Mouse (Mus musculus): ENCODE measurements around the gene Amot. TPM values are rescaled to one million over a fixed set of nuclear protein-coding genes. Genes with fewer than 3 reads are reported as not detected.
A peak's percentile ranks its signal among the peaks of the same experiment; 100 is the strongest.

Amot gene
- total RNA-seq, 2 experiments from 2014 or later, result 23.3 to 24.1 TPM

GRCm38 (mm10) chrX:145485495-145485894 is 19.5 kb downstream of the Amot start:
- intact Hi-C loops (cut with DNase I), result no loop called here
- DNase-seq (ENCODE audit: low spot score in 2 of 2), result no peak

DNA sequence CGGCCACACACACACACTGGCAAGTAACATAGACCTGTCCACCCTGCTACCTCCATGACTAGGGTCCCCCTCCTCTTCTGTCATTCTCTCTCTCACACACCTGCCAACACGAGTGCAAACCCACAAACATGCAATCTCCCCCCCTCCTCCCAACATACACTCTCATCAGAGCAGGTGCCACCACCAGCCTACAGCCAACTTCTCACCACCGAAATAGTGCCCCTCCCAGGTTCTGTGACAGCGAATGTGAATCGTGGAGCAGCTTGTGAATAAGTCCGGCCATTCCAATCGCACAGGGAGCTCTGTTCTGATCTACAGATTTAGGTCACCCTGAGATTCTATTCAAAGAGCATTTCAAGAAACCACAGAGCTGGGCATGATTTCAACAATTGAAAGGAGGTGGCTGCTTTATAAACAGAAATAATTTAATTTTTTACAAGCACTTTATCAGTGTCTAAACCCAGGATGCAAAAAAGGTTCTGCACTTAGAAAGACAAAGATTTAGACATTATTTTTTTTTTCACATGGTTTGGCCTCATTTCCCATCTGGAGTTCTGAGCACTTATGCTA is 21.4 kb downstream of the Amot start:
- intact Hi-C loops (cut with DNase I), result no loop called here
- DNase-seq (ENCODE audit: low spot score in 2 of 2), result peak in 1 of 2 experiments; percentile 9

DNA sequence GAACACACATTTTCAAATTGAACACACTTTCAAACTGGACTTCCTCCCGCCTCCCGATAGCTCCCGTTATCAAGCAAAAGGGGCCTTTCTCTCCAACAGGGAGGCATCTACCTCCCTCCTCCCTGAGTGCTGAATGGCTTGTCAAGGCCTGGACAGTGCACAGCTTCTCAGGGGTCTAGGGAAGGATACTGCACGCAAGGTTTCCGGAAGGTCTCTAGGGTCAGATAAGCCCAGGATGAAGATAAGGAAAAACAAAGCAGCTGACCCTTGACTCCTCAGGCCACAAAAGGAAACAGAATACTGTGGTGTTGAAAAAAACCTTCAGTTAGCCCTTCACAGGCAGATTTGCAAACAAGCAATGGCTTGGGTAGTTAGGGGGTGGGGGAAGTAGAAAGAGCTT is 22.6 kb downstream of the Amot start:
- intact Hi-C loops (cut with DNase I), result no loop called here

GRCm38 (mm10) chrX:145479942-145480341 is 25.0 kb downstream of the Amot start:
- no peak for DNase-seq (ENCODE audit: low spot score in 2 of 2)

More for the DNA sequence above, 22.6 kb downstream of the Amot start:
- DNase-seq (ENCODE audit: low spot score in 2 of 2), result no peak

GRCm38 (mm10) chrX:145477725-145478194 is 27.2 kb downstream of the Amot start:
- intact Hi-C loops (cut with DNase I), result no loop called here
- DNase-seq (ENCODE audit: low spot score in 2 of 2), result peak; percentile 12 to 21

More at GRCm38 (mm10) chrX:145479942-145480341, 25.0 kb downstream of the Amot start:
- intact Hi-C loops (cut with DNase I), result no loop called here

DNA sequence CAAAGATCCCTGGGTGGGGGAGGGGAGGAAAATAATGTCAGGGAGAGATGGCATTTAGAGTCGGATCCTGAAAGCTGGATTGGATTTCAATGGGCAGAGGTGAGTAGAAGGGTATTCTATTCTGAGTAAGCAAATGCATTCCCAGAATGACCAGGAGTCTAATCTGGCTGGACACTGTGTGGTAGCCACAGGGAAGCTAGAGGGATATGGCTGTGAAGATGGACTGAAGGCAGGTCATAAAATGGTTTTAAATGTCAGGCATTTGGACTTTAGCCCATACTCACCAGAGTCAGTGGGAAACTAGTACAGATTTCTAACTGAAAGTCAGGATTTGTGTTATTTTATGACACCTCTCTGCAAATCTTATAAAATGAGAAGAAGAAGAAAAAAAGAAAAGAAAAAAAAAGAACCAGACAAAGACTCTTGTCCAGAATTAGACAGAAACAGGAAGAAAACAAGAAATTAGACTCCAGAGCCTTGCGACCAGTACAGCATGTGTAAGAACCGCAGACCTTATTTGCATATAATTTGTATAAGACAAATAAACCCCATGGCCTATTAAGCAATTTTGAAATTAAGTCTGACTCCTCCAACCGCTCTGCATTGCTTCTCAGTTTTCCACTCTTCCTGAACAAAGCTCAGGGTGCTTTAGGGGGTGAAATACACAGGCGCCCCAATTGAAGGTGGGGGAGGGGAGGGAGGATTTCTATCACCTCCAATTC is 27.8 kb downstream of the Amot start:
- intact Hi-C loops (cut with DNase I), result no loop called here
- no peak for DNase-seq (ENCODE audit: low spot score in 2 of 2)

DNA sequence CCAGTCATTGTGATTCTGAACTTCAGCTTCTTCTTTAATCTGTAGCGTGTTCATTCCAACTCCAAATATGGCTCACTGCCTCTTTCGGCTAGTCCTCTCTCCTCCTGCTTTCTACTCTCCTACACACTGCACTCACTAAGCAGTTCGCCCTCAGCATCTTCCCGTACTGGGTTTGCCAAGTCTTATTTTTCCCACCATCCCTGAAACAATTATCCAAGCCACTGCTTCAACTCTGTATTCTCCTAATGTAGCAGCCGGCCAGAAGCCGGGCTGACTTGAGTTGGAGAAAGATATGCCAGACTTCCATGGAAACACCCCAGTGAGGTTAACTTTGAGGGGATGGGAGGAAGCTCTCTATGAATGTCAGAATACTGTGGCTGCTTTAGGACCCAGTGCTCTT is 36.7 kb downstream of the Amot start:
- intact Hi-C loops (cut with DNase I), result no loop called here
- DNase-seq (ENCODE audit: low spot score in 2 of 2), result peak in 1 of 2 experiments; percentile 3

- intact Hi-C loops (cut with DNase I), result no loop called here
- no peak for DNase-seq (ENCODE audit: low spot score in 2 of 2)
Measured at GRCm38 (mm10) chrX:145463524-145463923, 41.5 kb downstream of the Amot start.

- intact Hi-C loops (cut with DNase I), result no loop called here
- DNase-seq (ENCODE audit: low spot score in 2 of 2), result no peak
Measured at GRCm38 (mm10) chrX:145461339-145461738, 43.6 kb downstream of the Amot start.

DNA sequence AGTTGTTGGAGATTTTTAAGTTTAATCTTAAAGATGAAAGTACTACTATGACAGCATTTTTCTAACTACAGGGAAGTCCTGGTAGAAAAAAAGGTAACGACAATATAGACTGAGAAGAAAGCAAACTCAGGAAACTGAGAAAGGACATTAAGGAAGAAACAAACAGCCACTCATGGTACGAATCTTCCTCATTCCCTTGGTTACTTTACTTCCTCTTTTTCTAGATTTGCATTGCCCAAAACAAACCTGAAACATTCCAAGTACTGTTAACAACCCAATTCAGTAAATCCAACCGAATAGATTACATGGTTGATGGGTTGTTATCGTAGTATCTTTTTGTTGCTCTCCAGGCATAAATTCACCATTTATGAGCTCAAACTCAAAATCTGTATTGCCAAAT is 48.7 kb downstream of the Amot start:
- intact Hi-C loops (cut with DNase I), result no loop called here
- no peak for DNase-seq (ENCODE audit: low spot score in 2 of 2)

DNA sequence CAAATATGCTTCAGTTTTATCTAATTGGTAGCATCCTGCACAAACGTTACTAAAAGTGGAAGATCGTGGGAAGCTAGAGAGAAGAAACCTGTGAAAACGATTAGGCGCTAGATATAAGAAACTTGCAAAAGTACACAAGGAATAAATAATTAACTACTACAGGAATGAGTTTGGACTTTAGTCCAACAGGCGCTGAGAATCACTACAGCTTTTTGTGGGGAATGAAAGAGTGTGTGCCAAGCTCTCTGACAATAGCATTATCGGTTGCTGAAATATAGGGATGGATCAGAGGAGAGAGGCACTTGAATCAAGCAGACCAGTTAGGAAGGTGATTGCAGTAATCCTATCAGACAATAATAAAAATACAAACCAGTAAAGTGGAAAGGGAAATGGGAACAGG is 49.4 kb downstream of the Amot start:
- intact Hi-C loops (cut with DNase I), result no loop called here
- no peak for DNase-seq (ENCODE audit: low spot score in 2 of 2)

DNA sequence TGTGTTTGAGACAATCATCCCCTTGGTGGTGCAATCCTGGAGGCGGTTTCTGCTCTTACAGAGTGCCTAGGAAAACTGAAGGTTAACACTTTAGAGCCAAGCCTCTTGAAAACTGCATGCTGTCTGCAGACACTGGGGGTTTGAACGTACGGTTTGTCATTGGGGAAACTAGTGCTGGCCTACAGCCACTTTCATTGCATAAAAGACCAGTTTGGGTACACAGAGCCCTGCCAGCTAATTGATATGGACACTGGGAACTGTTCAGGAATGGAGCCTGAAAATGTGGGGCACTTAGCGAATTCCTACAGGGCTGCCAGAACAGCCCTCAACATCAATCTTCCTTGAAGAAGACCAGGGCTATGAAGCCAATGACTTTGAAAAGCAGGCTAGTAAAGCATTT is 50.2 kb downstream of the Amot start:
- DNase-seq (ENCODE audit: low spot score in 2 of 2), result peak; percentile 7 to 32
- intact Hi-C loops (cut with DNase I), result no loop called here

GRCm38 (mm10) chrX:145441526-145441925 is 63.5 kb downstream of the Amot start:
- intact Hi-C loops (cut with DNase I), result no loop called here

DNA sequence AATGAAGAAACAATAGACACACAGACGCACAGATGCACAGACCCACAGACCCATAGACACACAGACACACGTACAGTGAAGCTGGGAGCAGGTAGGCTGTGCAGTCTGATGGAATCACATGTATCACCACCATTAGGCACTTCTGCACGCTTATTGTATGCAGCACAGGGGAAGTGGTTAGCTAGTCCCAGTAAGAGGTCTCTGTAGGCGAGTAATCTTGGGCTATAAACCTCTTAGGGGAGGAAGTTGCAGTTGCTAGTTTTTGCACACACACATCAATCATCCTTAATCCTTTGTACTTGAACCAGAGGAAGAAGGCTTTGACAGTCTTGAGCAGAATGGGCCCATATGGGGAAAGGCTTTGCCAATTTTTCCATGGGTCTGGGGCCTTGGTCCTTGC is 71.3 kb downstream of the Amot start:
- DNase-seq (ENCODE audit: low spot score in 2 of 2), result no peak
- intact Hi-C loops (cut with DNase I), result no loop called here

More at GRCm38 (mm10) chrX:145441526-145441925, 63.5 kb downstream of the Amot start:
- DNase-seq (ENCODE audit: low spot score in 2 of 2), result no peak

DNA sequence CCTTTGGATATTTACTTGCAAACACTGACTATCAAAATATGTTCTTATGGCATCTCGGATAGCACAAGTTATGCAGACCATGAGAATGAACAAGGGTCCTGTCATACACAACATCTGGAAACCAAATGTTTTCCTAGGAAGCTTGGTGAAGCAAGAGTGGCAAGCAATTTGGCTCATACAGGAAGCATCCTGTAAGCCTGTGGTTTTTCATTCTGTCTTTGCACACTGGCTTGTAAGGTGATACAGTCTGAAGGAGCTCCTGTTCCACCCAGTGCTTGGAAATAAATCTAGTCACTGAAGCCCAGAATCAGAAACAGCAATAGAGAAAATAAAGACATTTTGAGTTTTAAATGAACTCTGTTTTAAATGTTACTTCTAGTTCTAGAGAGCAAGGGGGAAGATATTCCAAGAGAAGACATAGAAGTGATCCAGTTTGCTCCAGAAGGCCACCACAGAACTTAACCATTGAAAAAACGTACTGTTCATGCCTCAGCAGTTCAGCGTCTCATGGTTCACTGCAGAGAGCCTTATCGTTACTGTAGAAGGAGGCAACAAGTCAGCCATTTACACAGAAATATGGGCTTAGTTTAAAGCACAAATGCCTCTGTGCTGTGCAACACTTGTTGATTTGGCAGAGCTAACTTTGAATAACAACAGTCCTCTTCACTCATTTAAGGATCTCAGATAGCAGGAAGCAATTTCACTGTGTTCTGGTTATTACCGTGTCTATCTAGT is 74.0 kb downstream of the Amot start:
- intact Hi-C loops (cut with DNase I), result no loop called here
- no peak for DNase-seq (ENCODE audit: low spot score in 2 of 2)

- intact Hi-C loops (cut with DNase I), result no loop called here
- DNase-seq (ENCODE audit: low spot score in 2 of 2), result no peak
Measured at GRCm38 (mm10) chrX:145428811-145429210, 76.2 kb downstream of the Amot start.

DNA sequence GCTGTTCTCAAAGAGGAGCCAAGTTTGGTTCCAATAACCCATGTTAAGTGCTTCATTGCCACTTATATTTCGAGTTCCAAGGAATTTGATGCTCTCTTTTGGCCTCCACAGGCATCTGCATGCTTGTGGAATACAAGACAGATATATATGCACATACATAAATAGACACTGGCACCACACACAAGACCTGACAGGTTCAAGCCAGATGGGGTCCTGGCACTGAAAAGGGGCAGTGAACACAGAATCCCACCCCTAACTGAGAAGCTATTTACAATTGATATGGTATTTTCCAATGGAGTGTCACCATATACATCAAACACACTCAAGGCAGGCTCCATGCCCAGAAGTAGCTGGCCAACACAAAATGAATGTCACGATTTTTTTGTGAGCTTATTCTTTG is 81.0 kb downstream of the Amot start:
- intact Hi-C loops (cut with DNase I), result no loop called here
- DNase-seq (ENCODE audit: low spot score in 2 of 2), result no peak

GRCm38 (mm10) chrX:145414319-145414718 is 90.7 kb downstream of the Amot start:
- intact Hi-C loops (cut with DNase I), result no loop called here
- no peak for DNase-seq (ENCODE audit: low spot score in 2 of 2)

GRCm38 (mm10) chrX:145411425-145411824 is 93.6 kb downstream of the Amot start:
- DNase-seq (ENCODE audit: low spot score in 2 of 2), result no peak
- intact Hi-C loops (cut with DNase I), result no loop called here

DNA sequence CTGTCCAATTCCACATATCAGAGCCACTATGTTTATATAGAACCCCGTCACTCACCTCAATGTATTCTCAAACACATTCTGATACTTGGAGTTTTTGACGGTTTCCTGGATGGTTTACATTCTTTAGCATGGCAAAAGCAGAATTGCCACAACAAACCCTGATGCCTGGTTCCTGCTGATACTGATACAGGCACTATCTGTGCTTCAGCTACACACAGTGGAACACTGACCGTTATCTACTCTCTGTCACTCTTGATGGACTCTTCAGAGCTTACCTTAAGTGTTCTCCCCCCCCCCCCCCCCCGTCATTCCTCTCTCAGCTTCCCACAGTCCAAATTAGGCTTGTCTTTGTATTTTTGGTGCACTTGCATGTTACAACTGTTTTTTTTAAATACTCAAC is 98.9 kb downstream of the Amot start:
- intact Hi-C loops (cut with DNase I), result no loop called here
- no peak for DNase-seq (ENCODE audit: low spot score in 2 of 2)

DNA sequence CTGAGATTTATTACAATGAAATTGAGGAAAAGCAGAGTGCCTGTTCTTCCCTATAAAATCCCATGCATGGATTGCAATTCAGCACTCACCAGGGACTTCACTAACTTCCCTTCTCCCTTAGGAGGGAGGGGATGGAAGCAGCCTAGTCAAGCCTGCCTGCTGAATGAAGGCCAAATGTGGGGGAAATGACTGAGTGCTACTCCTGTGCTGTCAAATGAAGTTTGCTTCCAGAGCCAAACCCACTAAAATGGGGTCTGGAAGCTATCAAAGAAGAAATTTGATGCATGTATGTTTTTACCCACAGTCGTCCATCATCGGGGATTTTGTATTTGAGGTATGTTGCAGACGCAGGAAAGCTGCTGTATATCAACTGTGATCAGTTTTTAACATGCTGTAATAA is 103.1 kb downstream of the Amot start:
- intact Hi-C loops (cut with DNase I), result no loop called here

More for the DNA sequence above, 103.1 kb downstream of the Amot start:
- DNase-seq (ENCODE audit: low spot score in 2 of 2), result no peak
